Mouse (Mus musculus): ENCODE measurements around the gene Zfp189. TPM values are rescaled to one million over a fixed set of nuclear protein-coding genes. Genes with fewer than 3 reads are reported as not detected.

Zfp189 gene
- polyA plus RNA-seq, 1 experiment from 2014 or later, result 3.1 TPM

- H3K4me1 ChIP-seq (replicated peaks), result no peaks in the 10 kb centered on the region
- no peaks in the 10 kb centered on the region for H3K27me3 ChIP-seq
- no peak overlapping the region for H3K27ac ChIP-seq (replicated peaks)
- no peaks in the 10 kb centered on the region for H3K9me3 ChIP-seq (replicated peaks)
- no peak for ATAC-seq (ENCODE audit: insufficient read depth)
- 49% methylated on average over 6 of the region's 6 CpGs for WGBS (ENCODE audit: insufficient replicate concordance)
- H3K9ac ChIP-seq, result no peak overlapping the region
- H3K36me3 ChIP-seq (replicated peaks), result peaks cover 4% of the 10 kb centered on the region; the same call in 1 of the 2 replicates
- H3K4me3 ChIP-seq (replicated peaks), result no peak overlapping the region
- no peak overlapping the region for H3K4me2 ChIP-seq
Measured at GRCm38 (mm10) chr4:49539665-49540064, 18.7 kb downstream of the Zfp189 start.

GRCm38 (mm10) chr4:49540966-49541365, 20.0 kb downstream of the Zfp189 start:
- Histone ChIP-seq H3K4me1 (replicated peaks) (no peaks in the 10 kb centered on the region), H3K4me2 (no peak overlapping the region), H3K4me3 (replicated peaks) (no peak overlapping the region), H3K9ac (no peak overlapping the region), H3K9me3 (replicated peaks) (no peaks in the 10 kb centered on the region), H3K27me3 (no peaks in the 10 kb centered on the region), H3K27ac (replicated peaks) (no peak overlapping the region), H3K36me3 (replicated peaks) (peaks cover 4% of the 10 kb centered on the region; the same call in 1 of the 2 replicates)
- no peak for ATAC-seq (ENCODE audit: insufficient read depth)
- 46% methylated on average over 3 of the region's 3 CpGs for WGBS (ENCODE audit: insufficient replicate concordance)

DNA sequence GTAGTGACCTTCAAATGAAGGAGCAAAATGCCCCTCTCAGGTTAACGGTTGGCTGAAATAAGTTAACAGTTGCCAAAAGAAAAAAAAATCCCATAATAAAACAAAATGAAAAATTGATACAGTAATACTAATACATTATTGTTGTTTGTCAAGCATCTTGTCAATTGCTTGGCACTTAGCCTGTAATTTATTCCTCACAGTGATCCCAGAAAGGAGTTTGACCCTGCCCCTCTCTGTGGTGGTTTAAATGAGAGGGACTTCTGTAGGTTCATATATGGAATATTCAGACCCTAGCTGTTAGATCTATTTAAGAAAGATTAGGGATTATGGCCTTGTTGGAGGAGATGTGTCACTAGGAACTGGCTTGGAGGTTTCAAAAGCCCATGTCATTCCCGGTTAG, 25.1 kb downstream of the Zfp189 start:
- H3K9ac ChIP-seq, result no peak overlapping the region
- H3K4me1 ChIP-seq (replicated peaks), result no peaks in the 10 kb centered on the region
- no peaks in the 10 kb centered on the region for H3K9me3 ChIP-seq (replicated peaks)
- peak overlapping the region; percentile 36 for H3K4me2 ChIP-seq
- no peak for ATAC-seq (ENCODE audit: insufficient read depth)
- 0 out of 2 replicates have a peak, but pooled peaks cover 4% of the 10 kb centered on the region for H3K36me3 ChIP-seq (replicated peaks)
- H3K27ac ChIP-seq (replicated peaks), result no peak overlapping the region
- no peaks in the 10 kb centered on the region for H3K27me3 ChIP-seq
- 62% methylated on average over 2 of the region's 2 CpGs for WGBS (ENCODE audit: insufficient replicate concordance)
- H3K4me3 ChIP-seq (replicated peaks), result no peak overlapping the region

- Histone ChIP-seq H3K27me3 (no peaks in the 10 kb centered on the region), H3K4me1 (replicated peaks) (no peaks in the 10 kb centered on the region), H3K9ac (no peak overlapping the region), H3K9me3 (replicated peaks) (no peaks in the 10 kb centered on the region), H3K36me3 (replicated peaks) (0 out of 2 replicates have a peak, but pooled peaks cover 4% of the 10 kb centered on the region), H3K27ac (replicated peaks) (peak overlapping the region; percentile 39; the same call in 1 of the 2 replicates), H3K4me2 (peak overlapping the region; percentile 36), H3K4me3 (replicated peaks) (no peak overlapping the region)
- ATAC-seq (ENCODE audit: insufficient read depth), result peak; percentile 63
- 47% methylated on average over 6 of the region's 6 CpGs for WGBS (ENCODE audit: insufficient replicate concordance)
Measured at GRCm38 (mm10) chr4:49546873-49547543, 26.0 kb downstream of the Zfp189 start.

GRCm38 (mm10) chr4:49547544-49548219, 26.7 kb downstream of the Zfp189 start:
- Histone ChIP-seq H3K27me3 (no peaks in the 10 kb centered on the region), H3K27ac (replicated peaks) (peak overlapping the region; percentile 72), H3K4me2 (peak overlapping the region; percentile 28; the same call in 1 of the 2 replicates), H3K36me3 (replicated peaks) (0 out of 2 replicates have a peak, but pooled peaks cover 4% of the 10 kb centered on the region), H3K9ac (no peak overlapping the region), H3K4me3 (replicated peaks) (peak overlapping the region; percentile 32), H3K9me3 (replicated peaks) (no peaks in the 10 kb centered on the region), H3K4me1 (replicated peaks) (no peaks in the 10 kb centered on the region)
- 67% methylated on average over 7 of the region's 7 CpGs for WGBS (ENCODE audit: insufficient replicate concordance)
- ATAC-seq (ENCODE audit: insufficient read depth), result peak; percentile 42; the same call in 1 of the 2 replicates

GRCm38 (mm10) chr4:49549383-49549782, 28.4 kb downstream of the Zfp189 start, which contains the start of gene Aldob:
TSS of gene Aldob (minus strand) at chr4:49549546.
- H3K9me3 ChIP-seq (replicated peaks), result no peaks in the 10 kb centered on the region
- H3K27ac ChIP-seq (replicated peaks), result peak within 1 kb of the TSS; percentile 72
- 8% methylated on average over 3 of the region's 3 CpGs for WGBS (ENCODE audit: insufficient replicate concordance)
- 0 out of 2 replicates have a peak within 1 kb of the TSS, but pooled peaks have one; percentile 26 for H3K9ac ChIP-seq
- peak within 1 kb of the TSS; percentile 28; the same call in 1 of the 2 replicates for H3K4me2 ChIP-seq
- no peaks in the 10 kb centered on the region for H3K27me3 ChIP-seq
- H3K36me3 ChIP-seq (replicated peaks), result no peaks in the 10 kb centered on the region
- peak within 1 kb of the TSS; percentile 32 for H3K4me3 ChIP-seq (replicated peaks)
- peak; percentile 59; the same call in 1 of the 2 replicates for ATAC-seq (ENCODE audit: insufficient read depth)
- no peaks in the 10 kb centered on the region for H3K4me1 ChIP-seq (replicated peaks)

DNA sequence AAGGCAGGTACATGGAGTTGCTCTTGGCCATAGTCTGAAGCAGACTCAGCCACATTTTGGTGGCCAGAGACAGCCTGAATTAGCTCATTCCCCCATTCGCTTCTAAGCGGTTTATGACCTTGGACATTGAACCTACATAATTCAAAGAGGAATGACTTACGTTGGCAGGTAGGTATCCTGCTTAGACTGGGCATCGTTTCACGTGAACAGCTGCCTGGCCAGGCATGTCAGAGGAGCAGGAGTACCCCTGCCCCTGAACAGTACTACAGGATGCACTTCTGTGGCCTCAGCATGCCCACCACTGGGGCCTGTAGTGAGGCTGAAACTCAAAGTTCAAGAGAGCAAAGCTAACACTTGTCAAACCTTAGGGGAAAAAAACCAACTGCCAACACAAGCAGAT, 32.4 kb downstream of the Zfp189 start:
- no peak overlapping the region for H3K4me3 ChIP-seq (replicated peaks)
- no peaks in the 10 kb centered on the region for H3K27me3 ChIP-seq
- no peak for ATAC-seq (ENCODE audit: insufficient read depth)
- no peak overlapping the region for H3K4me2 ChIP-seq
- 57% methylated on average over 5 of the region's 5 CpGs for WGBS (ENCODE audit: insufficient replicate concordance)
- H3K4me1 ChIP-seq (replicated peaks), result peaks cover under 1% of the 10 kb centered on the region; the same call in 1 of the 2 replicates
- H3K27ac ChIP-seq (replicated peaks), result peak overlapping the region; percentile 42; the same call in 1 of the 2 replicates
- H3K36me3 ChIP-seq (replicated peaks), result no peaks in the 10 kb centered on the region
- H3K9me3 ChIP-seq (replicated peaks), result no peaks in the 10 kb centered on the region
- H3K9ac ChIP-seq, result no peak overlapping the region

DNA sequence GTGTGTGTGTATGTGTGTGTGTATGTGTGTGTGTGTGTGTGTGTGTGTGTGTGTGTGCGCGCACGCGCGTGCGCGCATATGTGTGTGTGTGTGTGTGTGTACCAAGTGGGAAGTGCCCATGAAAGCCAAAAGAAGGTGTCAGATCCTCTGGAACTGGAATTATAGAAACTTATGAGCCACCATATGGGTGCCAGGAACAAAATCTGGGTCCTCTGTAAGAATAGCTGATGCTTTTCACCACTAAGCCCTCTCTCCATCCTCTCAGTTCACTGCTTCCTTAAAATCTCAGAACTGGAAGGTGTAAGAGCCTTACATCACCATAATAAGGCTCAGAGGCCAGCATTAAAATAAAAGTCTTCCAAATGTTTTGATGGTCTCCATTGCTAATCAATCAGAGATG, 36.4 kb downstream of the Zfp189 start:
- no peaks in the 10 kb centered on the region for H3K9me3 ChIP-seq (replicated peaks)
- H3K27ac ChIP-seq (replicated peaks), result no peak overlapping the region
- H3K4me2 ChIP-seq, result no peak overlapping the region
- no peaks in the 10 kb centered on the region for H3K27me3 ChIP-seq
- no peak overlapping the region for H3K9ac ChIP-seq
- H3K4me1 ChIP-seq (replicated peaks), result peaks cover 12% of the 10 kb centered on the region; the same call in 1 of the 2 replicates
- H3K36me3 ChIP-seq (replicated peaks), result no peaks in the 10 kb centered on the region
- no peak overlapping the region for H3K4me3 ChIP-seq (replicated peaks)
- 88% methylated on average over 7 of the region's 7 CpGs for WGBS (ENCODE audit: insufficient replicate concordance)
- no peak for ATAC-seq (ENCODE audit: insufficient read depth)

DNA sequence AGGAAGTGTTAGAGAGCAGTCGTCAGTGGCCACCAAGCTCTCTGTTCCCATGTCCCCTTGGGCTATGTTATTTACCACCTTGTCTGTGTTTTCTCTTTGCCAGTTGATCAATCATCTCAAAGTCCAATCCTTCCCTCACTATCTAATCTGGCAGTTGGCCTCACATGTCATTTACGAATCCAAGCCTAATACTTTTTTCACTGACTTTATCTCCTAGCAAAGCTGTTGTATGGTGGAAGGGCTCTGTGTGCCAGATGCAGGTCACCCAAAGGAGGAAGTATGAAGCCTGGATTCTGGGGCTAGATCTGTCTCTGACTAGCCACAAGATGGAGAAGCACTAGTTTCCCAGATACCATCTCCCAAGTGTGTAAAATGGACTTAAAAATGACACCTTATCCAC, 37.2 kb downstream of the Zfp189 start:
- Histone ChIP-seq H3K4me3 (replicated peaks) (no peak overlapping the region), H3K4me2 (no peak overlapping the region), H3K27ac (replicated peaks) (peak overlapping the region; percentile 38), H3K9me3 (replicated peaks) (no peaks in the 10 kb centered on the region), H3K36me3 (replicated peaks) (no peaks in the 10 kb centered on the region), H3K4me1 (replicated peaks) (peaks cover 12% of the 10 kb centered on the region; the same call in 1 of the 2 replicates), H3K27me3 (no peaks in the 10 kb centered on the region), H3K9ac (no peak overlapping the region)
- peak; percentile 31; the same call in 1 of the 2 replicates for ATAC-seq (ENCODE audit: insufficient read depth)
- 18% methylated on average over 2 of the region's 2 CpGs for WGBS (ENCODE audit: insufficient replicate concordance)

GRCm38 (mm10) chr4:49559915-49560772, 39.2 kb downstream of the Zfp189 start:
- Histone ChIP-seq H3K9ac (no peak overlapping the region), H3K4me1 (replicated peaks) (peaks cover 12% of the 10 kb centered on the region; the same call in 1 of the 2 replicates), H3K4me2 (no peak overlapping the region), H3K9me3 (replicated peaks) (no peaks in the 10 kb centered on the region), H3K27me3 (no peaks in the 10 kb centered on the region), H3K27ac (replicated peaks) (no peak overlapping the region), H3K36me3 (replicated peaks) (no peaks in the 10 kb centered on the region), H3K4me3 (replicated peaks) (no peak overlapping the region)
- 58% methylated on average over 20 of the region's 20 CpGs for WGBS (ENCODE audit: insufficient replicate concordance)
- ATAC-seq (ENCODE audit: insufficient read depth), result peak; percentile 73

Measured in liver, embryonic 15.5 days (tissue).